Mouse (Mus musculus): ENCODE results near the gene Srd5a3. TPM values are rescaled to one million over a fixed set of nuclear protein-coding genes. Genes with fewer than 3 reads are reported as not detected.
"Not testable (repeated sequence)": the region's sequence is repeated elsewhere in the genome, so short reads cannot be mapped to it uniquely, and the experiment has no call there.

Gene Srd5a3
- total RNA-seq (2021), result 10 to 100 TPM; 15.8 to 17.1 TPM
- long read RNA-seq, experiment 1, transcript Srd5a3-201 (6 exons, 1,747 nt), result major isoform, 10 of 14 reads
- long read RNA-seq, experiment 1, partial matches to known transcripts, result 1 of 14 reads
- long read RNA-seq, experiment 1, other reads (novel, unspliced or antisense), result 3 of 14 reads
- long read RNA-seq, experiment 2, transcript Srd5a3-201 (6 exons, 1,747 nt), result major isoform, 11 of 13 reads
- long read RNA-seq, experiment 2, partial matches to known transcripts, result 1 of 13 reads
- long read RNA-seq, experiment 2, other reads (novel, unspliced or antisense), result 1 of 13 reads

- peak; percentile 95 to 98 for DNase-seq (ENCODE audit: low spot score in 2 of 2)
Observed at GRCm38 (mm10) chr5:76139808-76140729, at the start of gene Srd5a3. Gene Srd5a3, plus strand, starts transcription at chr5:76140271.

GRCm38 (mm10) chr5:76103809-76104208 lies 36.3 kb upstream of the Srd5a3 start:
- DNase-seq (ENCODE audit: low spot score in 2 of 2), result not testable (repeated sequence)

- no peak for DNase-seq (ENCODE audit: low spot score in 2 of 2)
Observed at GRCm38 (mm10) chr5:76107306-76107705, 32.8 kb upstream of the Srd5a3 start.

GRCm38 (mm10) chr5:76108496-76108895 lies 31.6 kb upstream of the Srd5a3 start:
- DNase-seq (ENCODE audit: low spot score in 2 of 2), result no peak

GRCm38 (mm10) chr5:76111173-76111572 lies 28.9 kb upstream of the Srd5a3 start:
- no peak for DNase-seq (ENCODE audit: low spot score in 2 of 2)

GRCm38 (mm10) chr5:76112016-76112415 lies 28.1 kb upstream of the Srd5a3 start:
- DNase-seq (ENCODE audit: low spot score in 2 of 2), result no peak

- no peak for DNase-seq (ENCODE audit: low spot score in 2 of 2)
Observed at GRCm38 (mm10) chr5:76115436-76116041, 24.5 kb upstream of the Srd5a3 start.

- peak; percentile 44 to 69 for DNase-seq (ENCODE audit: low spot score in 2 of 2)
Observed at GRCm38 (mm10) chr5:76118441-76118840, 21.6 kb upstream of the Srd5a3 start.

GRCm38 (mm10) chr5:76120634-76121033 lies 19.4 kb upstream of the Srd5a3 start:
- DNase-seq (ENCODE audit: low spot score in 2 of 2), result no peak

- peak in 1 of 2 experiments; percentile 33 for DNase-seq (ENCODE audit: low spot score in 2 of 2)
Observed at GRCm38 (mm10) chr5:76127584-76128316, 12.3 kb upstream of the Srd5a3 start.

- no peak for DNase-seq (ENCODE audit: low spot score in 2 of 2)
Observed at GRCm38 (mm10) chr5:76130292-76130691, 9.8 kb upstream of the Srd5a3 start.

- no peak for DNase-seq (ENCODE audit: low spot score in 2 of 2)
Observed at GRCm38 (mm10) chr5:76131990-76132389, 8.1 kb upstream of the Srd5a3 start.

- DNase-seq (ENCODE audit: low spot score in 2 of 2), result peak in 1 of 2 experiments; percentile 23
Observed at GRCm38 (mm10) chr5:76135644-76136043, 4.4 kb upstream of the Srd5a3 start.

- no peak for DNase-seq (ENCODE audit: low spot score in 2 of 2)
Observed at GRCm38 (mm10) chr5:76136271-76136670, 3.8 kb upstream of the Srd5a3 start.

GRCm38 (mm10) chr5:76137586-76137985 lies 2.5 kb upstream of the Srd5a3 start:
- DNase-seq (ENCODE audit: low spot score in 2 of 2), result no peak

GRCm38 (mm10) chr5:76138071-76138470 lies 2.0 kb upstream of the Srd5a3 start:
- DNase-seq (ENCODE audit: low spot score in 2 of 2), result no peak

- DNase-seq (ENCODE audit: low spot score in 2 of 2), result no peak
Observed at GRCm38 (mm10) chr5:76138512-76138911, 1.6 kb upstream of the Srd5a3 start.

GRCm38 (mm10) chr5:76139171-76139671 lies 850 bp upstream of the Srd5a3 start:
- peak; percentile 21 to 29 for DNase-seq (ENCODE audit: low spot score in 2 of 2)

GRCm38 (mm10) chr5:76140730-76141066 lies 627 bp downstream of the Srd5a3 start:
- no peak for DNase-seq (ENCODE audit: low spot score in 2 of 2)

- DNase-seq (ENCODE audit: low spot score in 2 of 2), result no peak
Observed at GRCm38 (mm10) chr5:76143356-76143755, 3.3 kb downstream of the Srd5a3 start.

GRCm38 (mm10) chr5:76146401-76146800 lies 6.3 kb downstream of the Srd5a3 start:
- no peak for DNase-seq (ENCODE audit: low spot score in 2 of 2)

Data from gastrocnemius, postnatal 4 days (tissue).